Mouse (Mus musculus): ENCODE measurements around the gene Pld2. TPM values are rescaled to one million over a fixed set of nuclear protein-coding genes. Genes with fewer than 3 reads are reported as not detected.
"Not testable (repeated sequence)": the region's sequence is repeated elsewhere in the genome, so short reads cannot be mapped to it uniquely, and the experiment has no call there.

Pld2 gene
- total RNA-seq, 2 experiments from 2014 or later = 6.3 to 6.5 TPM

DNA sequence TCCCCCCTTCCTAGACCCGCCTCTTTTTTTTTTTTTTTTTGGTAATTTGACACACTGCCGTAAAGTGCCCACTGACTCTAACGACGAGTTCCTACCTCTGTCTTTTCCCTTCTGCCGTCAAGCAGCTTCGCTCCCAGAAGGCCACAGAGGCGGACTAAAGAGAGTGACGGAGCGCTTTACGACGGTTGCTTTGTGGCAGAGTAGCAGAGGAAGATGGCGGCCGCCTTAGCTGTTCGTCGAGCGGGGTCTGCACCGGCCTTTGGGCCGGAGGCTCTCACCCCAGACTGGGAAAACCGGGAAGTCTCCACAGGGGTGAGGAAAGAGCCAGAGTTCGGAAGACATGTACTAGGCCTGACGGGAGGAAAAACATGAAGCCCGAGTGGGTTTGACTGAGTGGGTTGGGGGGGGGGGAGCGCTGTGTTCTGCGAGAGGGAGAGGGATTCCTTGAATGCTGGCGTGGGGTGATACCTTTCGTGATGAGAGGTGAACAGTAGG, 14.6 kb upstream of the Pld2 start, which contains the start of gene Psmb6:
Gene Psmb6 (plus strand): TSS at position 184 of the 495 bp plus-strand sequence.
- intact Hi-C loops (cut with DNase I) = no loop called here
- DNase-seq = peak; percentile 87 to 88

DNA sequence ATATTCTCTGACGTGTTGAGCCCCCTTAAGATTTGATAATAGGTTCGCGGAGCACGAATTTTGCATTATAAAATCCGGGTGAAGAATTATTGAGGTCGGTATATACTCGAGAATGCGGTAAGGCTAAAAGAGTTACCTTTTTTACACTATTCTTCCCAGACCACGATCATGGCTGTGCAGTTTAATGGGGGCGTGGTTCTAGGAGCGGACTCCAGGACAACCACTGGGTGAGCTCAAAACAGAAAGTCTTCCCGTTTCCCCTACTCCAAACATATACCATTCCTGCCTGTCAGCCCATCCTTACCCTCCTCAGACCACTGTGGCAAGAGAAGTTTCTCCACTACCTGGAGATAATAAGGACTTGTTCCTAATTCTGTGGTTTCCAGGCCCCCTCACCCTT, 14.1 kb upstream of the Pld2 start:
- no peak for DNase-seq
- intact Hi-C loops (cut with DNase I) = no loop called here

DNA sequence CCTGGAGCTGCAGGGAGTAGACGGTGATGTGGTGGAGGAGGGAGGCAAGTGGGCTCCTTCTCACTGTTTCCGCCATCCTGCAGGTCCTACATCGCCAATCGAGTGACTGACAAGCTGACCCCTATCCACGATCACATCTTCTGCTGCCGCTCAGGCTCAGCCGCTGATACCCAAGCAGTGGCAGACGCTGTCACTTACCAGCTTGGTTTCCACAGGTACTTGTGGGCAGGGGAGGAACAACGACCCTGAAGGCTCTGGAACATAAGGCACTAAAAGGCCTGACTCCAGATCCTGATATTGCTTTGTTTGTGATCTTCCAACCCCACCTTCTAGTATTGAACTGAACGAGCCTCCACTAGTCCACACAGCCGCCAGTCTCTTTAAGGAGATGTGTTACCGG, 13.7 kb upstream of the Pld2 start:
- no peak for DNase-seq
- intact Hi-C loops (cut with DNase I) = no loop called here

DNA sequence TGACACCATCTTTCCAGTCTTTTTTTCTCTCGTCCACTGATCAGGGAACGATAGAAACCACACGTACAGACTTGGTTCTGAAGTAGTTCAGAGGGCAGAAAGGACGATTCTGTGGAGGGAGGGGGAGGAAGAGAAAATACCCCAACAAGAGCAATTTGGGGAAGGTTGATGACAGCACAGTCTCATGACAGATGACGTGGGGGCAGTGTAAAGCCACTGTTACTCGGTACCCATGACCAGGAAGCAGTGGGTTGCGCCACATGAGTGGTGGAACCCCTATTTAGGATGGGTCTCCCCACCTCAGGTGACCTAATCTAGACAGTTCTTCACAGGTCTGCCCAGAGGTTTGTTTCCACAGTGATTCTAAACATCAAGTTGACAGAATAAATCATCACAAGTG, 11.3 kb upstream of the Pld2 start:
- intact Hi-C loops (cut with DNase I) = no loop called here
- DNase-seq = no peak

DNA sequence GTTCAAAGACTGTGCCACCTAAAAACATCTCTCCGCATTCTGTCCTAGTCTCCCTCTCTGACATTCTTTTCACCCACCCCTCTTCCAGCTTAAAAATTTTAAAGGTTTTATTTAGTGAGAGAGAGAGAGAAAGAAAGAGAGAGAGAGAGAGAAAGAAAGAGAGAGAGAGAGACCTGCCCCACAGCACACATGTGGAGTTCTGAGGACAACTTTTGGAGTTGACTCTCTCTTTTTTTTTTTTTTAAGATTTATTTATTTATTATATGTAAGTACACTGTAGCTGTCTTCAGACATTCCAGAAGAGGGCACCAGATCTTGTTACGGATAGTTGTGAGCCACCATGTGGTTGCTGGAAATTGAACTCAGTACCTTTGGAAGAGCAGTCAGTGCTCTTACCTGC, 8.8 kb upstream of the Pld2 start:
- intact Hi-C loops (cut with DNase I); DNase-seq: not testable (repeated sequence)

DNA sequence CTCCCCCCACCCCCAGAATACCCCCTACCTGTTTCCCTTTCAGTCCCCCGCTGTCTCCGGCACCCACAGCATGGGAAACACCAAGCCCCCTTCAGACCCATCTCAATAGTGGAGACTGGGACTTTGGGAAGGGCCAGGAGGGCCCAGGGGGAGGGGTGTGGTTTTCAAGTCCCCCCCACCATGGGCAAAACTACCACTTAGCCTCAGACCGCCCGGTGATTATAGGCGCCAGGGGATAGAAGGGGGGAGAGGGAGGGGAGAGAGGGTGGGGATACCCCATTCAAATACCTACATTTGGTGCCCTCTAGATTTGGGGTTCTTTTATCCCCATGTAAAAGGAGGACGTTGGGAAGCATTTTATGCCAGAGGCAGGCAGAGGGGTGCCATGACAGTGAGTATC, 7.0 kb upstream of the Pld2 start, which contains the start of gene Gm40193:
Gene Gm40193 (minus strand): TSS at position 101 of the 400 bp plus-strand sequence.
- DNase-seq = no peak
- intact Hi-C loops (cut with DNase I) = no loop called here

DNA sequence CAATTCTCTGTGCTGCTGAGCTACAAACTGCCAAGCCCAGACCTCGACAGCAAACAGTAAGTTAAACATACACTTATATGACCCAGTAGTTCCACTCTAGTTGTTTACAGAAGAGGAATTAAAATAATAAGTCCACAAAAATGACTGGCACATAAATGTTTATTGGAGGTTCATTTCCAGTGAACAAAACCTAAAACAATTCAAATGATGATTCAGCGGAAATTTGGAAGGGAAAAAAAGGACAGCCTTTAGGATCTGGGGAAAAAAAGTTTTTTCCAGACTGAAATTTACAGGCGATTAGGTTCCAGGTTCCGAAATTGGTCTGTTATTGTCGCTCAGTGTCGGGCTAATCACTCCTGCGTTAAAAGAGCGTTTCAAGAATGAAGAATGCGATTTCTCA, 441 bp upstream of the Pld2 start:
- intact Hi-C loops (cut with DNase I) = no loop called here
- DNase-seq = no peak

DNA sequence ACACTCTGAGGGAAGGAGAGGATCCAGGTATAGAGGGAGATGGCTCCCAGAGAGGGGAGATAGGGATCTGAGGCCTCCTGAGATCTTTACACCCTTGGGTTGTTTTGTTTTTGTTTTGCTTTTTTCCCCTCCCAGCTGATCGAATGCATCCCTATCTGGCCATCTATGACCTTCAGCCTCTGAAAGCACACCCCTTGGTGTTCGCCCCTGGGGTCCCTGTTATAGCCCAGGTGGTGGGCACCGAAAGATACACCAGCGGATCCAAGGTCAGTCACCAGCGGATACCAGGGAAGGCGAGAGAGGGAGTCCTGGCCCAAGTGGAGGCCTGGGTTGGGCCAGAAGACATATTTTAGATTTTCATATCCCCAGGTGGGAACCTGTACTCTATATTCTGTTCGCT, 1.1 kb downstream of the Pld2 start:
- DNase-seq = no peak
- intact Hi-C loops (cut with DNase I) = loop anchor here (2.0 kb wide), 2 partner anchors 22 to 64 kb away; partner anchors contain the start of gene Mink1

DNA sequence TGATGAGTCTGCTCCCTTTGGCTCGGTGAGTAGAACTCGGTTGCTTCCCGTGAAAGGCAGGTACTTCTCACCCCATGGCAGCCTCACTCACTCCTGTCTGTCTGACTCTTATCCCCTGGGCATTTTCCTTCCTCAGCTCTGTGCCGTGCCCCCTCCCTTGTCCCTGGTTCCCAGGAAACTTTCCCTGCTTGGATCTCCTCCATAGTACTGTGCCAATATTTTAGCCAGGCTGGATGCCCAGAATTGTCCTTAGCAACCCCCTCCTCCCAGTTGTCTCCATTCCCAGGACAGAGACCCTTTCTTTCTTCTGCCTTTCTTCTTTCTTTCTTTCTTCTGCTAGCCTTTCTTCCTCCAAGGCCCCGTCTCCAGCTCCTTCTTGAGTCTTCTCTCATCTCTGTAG, 1.6 kb downstream of the Pld2 start:
- no peak for DNase-seq
- intact Hi-C loops (cut with DNase I) = loop anchor here (2.0 kb wide), 2 partner anchors 21 to 63 kb away; partner anchors contain the start of gene Mink1

DNA sequence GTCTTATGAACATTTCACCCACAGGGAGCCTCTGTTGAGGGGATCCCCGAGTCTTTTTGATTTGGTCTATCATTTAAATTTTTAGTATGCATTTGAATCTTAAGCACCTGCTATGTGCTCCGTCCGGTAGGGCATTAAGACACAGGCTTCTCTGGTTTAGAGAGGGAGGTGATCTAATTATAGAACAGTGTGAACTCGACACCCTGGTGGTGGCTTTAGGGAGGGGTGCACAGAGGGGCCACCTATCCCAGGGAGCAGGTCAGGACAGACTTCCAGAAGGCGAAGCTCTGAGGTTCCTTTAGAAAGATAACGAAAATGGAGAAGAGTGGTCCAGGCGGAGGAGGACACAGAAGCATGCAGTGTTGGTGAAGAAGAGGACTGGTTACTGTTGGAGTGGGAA, 4.6 kb downstream of the Pld2 start:
- intact Hi-C loops (cut with DNase I) = no loop called here
- no peak for DNase-seq

DNA sequence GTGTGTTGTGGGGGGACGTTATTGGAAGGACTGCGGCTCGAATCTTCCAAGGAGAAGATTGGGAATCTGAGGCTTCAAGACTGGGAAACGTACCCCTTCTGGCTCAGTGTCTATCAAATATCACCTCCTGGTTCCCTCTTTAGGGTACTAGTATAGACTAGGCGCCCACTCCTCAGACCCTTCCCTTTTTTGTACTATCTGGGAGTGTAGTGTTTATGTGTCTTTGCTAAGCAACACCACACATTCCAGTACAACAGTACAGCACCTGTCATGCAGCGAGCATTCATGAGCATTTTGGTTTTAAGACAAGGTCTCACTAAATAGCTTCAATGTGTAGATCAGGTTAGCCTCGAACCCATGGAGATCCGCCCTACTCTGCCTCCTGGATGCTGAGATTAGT, 11.7 kb downstream of the Pld2 start:
- DNase-seq = no peak
- intact Hi-C loops (cut with DNase I) = no loop called here

DNA sequence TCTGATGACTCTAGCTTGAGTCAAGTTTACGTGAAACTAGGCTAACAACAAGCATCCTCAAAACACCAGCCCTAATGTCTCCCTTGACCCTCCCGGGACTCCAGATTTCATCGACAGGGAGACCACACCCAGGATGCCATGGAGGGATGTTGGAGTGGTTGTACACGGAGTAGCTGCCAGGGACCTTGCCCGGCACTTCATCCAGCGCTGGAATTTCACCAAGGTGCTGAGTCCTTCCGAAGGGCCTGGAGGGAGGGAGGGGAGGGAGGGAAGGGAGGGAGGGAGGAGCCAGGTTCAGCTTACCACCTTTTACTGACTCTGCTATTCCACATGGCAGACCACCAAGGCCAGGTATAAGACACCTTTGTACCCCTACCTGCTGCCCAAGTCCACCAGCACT, 14.1 kb downstream of the Pld2 start:
- no peak for DNase-seq
- intact Hi-C loops (cut with DNase I) = no loop called here

DNA sequence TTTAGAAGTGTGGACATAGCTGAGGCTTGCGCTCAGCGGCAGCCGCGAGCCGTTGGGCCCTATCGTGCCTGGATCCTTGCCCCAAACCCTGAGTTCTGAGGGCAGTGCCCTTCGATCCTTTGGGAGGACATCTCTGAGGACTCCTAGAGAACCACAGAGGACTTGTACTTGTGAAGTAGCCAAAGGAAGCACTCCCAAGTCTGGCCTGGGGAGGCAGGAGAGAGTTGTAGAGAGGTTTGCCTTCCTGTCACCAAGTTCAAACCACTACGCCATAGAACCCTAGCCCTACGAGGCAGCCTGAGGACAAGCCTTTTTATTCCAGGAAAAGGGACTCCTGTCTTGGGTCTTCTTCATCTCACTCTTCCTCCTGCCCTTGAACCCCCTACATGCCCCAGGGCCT, 17.7 kb downstream of the Pld2 start:
- intact Hi-C loops (cut with DNase I) = no loop called here
- no peak for DNase-seq

DNA sequence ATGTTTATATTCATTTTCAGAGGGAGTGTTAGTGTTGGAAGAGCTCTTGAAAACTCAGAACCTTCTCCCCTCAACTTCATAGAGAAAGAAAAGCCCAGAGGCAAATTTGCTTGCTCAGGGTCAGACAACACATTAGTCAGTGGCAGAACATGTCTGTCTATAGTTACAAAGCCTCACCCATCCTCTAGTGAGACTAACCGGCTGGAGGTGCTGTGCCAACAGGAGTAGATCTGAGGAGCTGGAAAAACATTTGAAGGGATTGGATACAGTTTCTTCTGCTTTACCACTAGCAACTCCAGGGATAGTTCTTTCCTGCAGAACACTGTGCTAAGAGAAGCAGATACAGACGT, 22.0 kb downstream of the Pld2 start:
- intact Hi-C loops (cut with DNase I) = loop anchor here (2.0 kb wide), 3 partner anchors 21 to 41 kb away; partner anchors contain the start of gene Pld2
- DNase-seq = no peak

DNA sequence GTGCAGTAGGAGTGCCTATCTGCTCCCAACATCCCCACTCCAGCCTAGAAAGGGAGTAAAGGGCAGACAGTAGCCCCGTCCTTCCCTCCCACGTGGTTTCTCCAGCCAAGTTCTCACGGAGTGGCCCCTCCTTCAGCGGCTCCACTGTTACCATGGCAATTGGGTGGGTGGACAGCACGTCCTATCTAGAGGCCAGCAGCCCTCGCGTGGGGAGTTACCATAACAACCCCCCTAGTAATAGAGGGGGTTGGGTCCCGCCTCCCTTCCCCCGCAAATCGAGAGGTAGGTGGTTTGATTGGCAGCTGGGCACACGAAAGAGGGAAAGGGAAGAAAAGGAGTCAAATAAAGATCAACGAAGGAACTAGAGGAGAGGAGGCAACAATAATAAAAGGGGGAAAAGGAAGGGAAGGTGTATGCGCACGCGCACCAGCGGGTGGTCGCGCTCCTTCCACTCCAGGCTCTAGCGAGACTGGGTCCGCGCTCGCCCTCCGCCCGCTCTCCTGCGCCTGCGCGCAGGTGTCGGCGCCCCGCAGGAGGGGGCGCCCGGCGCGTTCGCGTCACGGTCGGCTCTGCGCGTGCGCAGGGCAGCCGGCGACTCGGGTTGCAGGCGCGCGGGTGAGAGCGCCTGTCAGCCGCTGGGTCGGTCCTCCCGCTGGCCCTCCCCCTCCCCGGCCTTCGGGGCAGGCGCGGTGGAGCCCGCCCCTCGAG, 22.6 kb downstream of the Pld2 start, which contains the start of gene Mink1:
Gene Mink1 (plus strand): TSS at position 595 of the 708 bp plus-strand sequence.
- intact Hi-C loops (cut with DNase I) = loop anchor here (2.0 kb wide), 3 partner anchors 22 to 42 kb away; partner anchors contain the start of gene Pld2
- DNase-seq = peak; percentile 87 to 89

DNA sequence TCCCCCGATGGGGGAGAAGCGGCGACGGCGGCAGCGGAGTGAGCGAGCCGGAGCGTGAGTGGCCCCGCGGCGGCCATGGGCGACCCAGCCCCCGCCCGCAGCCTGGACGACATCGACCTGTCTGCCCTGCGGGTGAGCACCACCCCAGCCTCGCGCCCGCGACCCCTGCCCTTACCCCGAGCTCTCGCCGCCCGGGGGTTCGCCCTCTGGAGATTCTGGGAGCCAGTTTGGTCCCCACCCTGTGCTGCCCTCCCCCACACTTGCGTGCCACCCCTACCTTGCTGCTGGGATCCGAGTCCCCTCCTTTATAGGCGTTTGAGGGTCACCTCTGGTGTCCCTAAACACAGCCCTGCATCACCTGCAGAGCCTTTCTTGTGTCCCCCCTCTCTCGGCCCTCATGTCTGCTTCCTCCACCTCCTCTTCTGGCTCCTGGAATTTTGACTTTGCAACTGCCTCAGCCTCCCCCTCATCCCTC, 23.2 kb downstream of the Pld2 start:
- intact Hi-C loops (cut with DNase I) = loop anchor here (2.0 kb wide), 3 partner anchors 22 to 42 kb away; partner anchors contain the start of gene Pld2
- no peak for DNase-seq

DNA sequence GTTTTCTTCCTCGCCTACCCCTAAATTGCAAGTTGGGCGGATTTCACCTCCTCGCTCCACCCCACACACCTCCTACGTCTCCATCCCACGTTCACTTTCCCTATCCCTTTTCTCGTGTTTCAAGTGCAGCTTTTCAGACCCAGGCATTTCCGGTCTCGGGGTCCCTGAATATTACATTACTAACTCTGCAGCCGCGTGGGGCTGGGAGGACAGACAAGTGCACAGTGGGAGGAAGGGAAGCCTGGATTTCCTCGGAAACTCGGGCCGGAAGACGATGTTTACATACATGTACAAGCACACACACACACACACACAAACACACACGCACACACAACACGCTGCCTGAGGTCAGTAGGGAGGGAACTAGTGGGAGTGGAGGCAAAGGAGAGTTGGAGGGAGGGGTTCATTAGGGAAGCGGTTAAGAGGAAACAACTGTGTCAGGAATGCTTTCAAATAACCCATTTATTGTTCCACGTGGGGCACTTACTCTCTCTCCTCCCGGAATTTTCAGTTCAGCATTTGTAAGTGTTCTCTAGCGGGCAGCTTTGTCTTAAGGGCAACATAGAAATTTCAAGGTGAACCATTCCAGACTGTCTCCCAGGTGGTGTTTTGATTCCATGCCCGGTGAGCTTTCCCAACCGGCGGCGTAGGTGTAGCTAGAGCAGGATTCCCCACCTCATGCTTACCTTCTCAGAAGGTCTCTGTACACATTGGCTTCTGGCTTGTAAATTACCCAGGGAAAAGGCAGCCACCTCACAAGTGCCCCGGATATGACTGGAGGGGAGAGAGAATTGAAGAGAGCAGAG, 23.8 kb downstream of the Pld2 start:
- intact Hi-C loops (cut with DNase I) = loop anchor here (2.0 kb wide), 4 partner anchors 23 to 43 kb away; partner anchors contain the start of gene Pld2
- peak; percentile 38 to 44 for DNase-seq

DNA sequence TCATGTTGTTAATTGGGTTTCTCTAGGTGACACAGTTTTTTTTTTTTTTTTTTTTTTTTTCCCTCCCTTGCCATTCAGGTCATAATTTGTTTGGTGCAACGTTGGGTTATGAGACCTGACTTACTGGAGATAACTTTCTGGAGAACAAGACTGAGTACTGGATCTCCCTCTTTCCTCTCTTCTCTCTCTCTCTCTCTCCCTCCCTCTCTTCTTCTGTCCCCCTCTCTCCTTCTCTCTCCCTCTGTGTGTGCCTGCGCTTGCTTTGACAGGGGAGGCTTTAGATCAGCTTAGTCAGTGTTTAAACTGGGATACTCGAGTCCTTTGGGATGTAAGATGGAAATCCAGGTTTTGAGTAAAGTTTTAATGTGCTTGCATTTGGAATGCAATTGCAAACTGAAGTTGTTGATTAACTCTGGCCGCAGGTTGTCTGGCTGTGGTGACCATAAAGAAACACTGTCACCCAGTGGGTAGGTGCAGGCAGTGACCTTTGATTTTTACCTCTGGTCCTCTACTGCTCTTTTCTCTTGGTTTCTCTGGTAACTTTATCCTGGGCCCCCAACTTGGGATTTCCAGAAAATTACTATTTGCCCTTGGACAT, 24.5 kb downstream of the Pld2 start:
- intact Hi-C loops (cut with DNase I) = loop anchor here (2.0 kb wide), 1 partner anchor 40 kb away; no protein-coding TSS in a partner anchor
- no peak for DNase-seq

DNA sequence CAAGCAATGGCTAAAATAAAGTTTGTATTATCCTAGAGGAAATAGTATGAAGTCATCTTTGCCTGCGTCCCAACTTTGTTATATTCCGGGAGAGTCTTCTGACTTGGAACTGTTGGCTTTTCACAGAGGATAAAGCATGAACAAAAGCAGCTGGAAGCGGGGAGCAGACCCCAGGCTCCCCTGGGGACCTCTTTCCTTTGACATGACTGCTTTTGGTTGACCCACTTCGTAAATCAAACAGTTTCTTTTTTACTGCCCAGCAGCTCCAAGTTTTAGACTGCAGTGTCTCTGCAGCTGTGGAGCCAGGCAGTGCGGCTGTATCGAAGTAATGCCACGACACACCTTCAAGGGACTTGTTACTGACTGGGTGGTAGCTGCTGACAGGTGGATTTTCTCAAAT, 26.7 kb downstream of the Pld2 start:
- intact Hi-C loops (cut with DNase I) = no loop called here
- no peak for DNase-seq

DNA sequence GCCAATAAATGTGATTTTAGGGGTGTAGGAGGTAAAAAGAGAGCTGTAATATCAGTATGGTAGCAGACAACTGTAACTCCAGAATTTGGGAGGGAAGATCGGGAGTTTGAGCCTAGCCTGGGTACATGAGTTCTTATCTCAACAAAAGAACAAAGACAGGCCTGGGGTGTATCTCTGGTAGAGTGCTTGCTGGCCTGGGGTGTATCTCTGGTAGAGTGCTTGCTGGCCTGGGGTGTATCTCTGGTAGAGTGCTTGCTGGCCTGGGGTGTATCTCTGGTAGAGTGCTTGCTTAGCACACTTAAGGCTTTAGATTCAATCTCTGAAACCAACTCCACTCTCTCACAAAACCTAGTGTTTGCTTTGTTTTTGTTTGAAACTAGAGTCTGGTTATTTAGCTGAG, 30.8 kb downstream of the Pld2 start:
- intact Hi-C loops (cut with DNase I); DNase-seq: not testable (repeated sequence)

DNA sequence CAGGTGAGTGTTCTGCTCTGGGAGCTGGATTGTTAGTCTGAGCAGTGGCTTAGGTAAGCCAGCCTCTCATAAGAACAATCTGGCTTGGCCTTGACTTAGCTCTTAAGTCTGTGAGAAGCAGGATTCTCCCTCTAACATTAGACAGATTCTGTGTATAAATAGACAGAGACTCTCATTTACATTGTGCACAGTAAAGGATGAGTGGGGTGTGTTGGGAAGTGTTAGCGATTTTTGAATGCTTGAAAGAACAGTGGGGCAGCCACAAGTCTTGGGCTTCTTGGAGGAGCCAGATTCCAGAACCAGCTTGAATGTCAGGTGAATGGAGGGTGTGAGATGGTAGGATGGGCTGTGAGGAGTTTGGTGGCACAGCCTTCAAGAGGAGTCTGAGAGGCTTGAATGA, 31.8 kb downstream of the Pld2 start:
- intact Hi-C loops (cut with DNase I) = no loop called here
- DNase-seq = no peak
